Mouse (Mus musculus) adrenal gland, adult 8-10 months (tissue): ENCODE measurements around the gene 3110040N11Rik. TPM values are rescaled to one million over a fixed set of nuclear protein-coding genes. Genes with fewer than 3 reads are reported as not detected.

ENCODE experiments used
- DNase-seq: peaks from one replicate; pipeline ENCODE4 v3.0.0; 2022
- total RNA-seq, 4 experiments: library from RNA; stranded (reverse); gene quantifications; 2 replicates each; pipeline ENCODE4 v1.2.4; 2022

3110040N11Rik gene
- total RNA-seq, 4 experiments from 2014 or later, result 42.5 to 46.9 (median 45.0) TPM

GRCm38 (mm10) chr7:81738720-81739385, 50.4 kb downstream of the 3110040N11Rik start:
- no peak for DNase-seq

- no peak for DNase-seq
Measured at GRCm38 (mm10) chr7:81735300-81736048, 53.8 kb downstream of the 3110040N11Rik start.

DNA sequence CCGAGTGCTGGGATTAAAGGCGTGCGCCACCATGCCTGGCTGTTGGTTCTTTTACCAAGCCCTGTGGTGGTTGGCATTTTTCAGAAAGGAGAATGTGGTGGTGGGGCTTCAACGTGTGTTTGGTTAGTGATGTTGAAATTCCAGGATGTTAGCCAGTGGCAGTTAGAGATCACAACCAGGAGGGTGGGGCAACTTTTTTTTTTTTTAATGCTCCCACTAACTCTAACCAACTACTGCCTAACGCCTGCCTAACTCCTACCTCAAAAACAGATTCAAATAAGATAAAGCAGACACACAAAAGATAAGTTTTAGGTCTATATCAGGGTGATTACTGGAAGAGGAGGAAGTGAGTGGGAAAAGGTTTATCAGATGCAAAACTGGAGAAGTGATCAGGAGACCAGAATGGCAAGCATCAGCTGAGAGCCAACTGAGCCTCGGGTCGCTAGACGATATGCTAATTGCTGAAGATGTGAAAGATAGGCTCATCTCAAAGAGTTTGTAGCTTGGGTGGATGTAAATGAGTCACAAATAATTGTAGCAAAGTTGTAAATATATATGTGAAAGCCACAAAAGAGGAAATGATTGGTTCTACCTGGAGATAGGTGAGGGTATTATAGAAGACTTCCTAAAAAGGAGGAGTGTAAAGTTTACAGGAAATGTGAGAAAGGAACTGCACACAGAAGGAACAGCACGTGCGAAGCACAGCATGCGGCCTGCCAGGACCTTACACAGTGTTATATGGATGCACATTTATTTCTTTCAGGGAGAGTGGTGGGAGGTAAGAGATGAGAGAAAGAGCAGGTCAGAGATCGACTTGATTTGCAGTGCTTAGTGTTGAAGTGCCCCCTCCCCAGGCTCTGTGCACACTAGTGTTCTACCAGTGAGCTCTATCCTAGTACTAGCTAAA, 56.8 kb downstream of the 3110040N11Rik start:
- no peak for DNase-seq

Other genes starting within 250 kb of the 3110040N11Rik start
- 1 to 10 TPM in 3 of 4 experiments, under 1 TPM in 1; 0.66 to 3.4 (median 1.0) TPM for gene Fsd2, start 222.5 kb downstream of the 3110040N11Rik start, total RNA-seq
- 10 to 100 TPM; 20.7 to 32.3 (median 29.1) TPM for gene Whamm, start 218.2 kb downstream of the 3110040N11Rik start, total RNA-seq
- gene Homer2, start 82.0 kb downstream of the 3110040N11Rik start, total RNA-seq, result 10 to 100 TPM in 2 of 4 experiments, 1 to 10 TPM in 2; 2.0 to 15.1 (median 7.6) TPM
- gene Ramac, start 26.6 kb downstream of the 3110040N11Rik start, total RNA-seq, result 10 to 100 TPM; 46.9 to 62.3 (median 54.4) TPM
- gene Btbd1, start 40.0 kb upstream of the 3110040N11Rik start, total RNA-seq, result 100 to 1,000 TPM in 3 of 4 experiments, 10 to 100 TPM in 1; 97.3 to 112 (median 104) TPM
- gene Gm10160, start 66.3 kb upstream of the 3110040N11Rik start, total RNA-seq, result not detected
- 10 to 100 TPM; 12.8 to 21.0 (median 16.2) TPM for gene Tm6sf1, start 69.5 kb upstream of the 3110040N11Rik start, total RNA-seq
- 10 to 100 TPM in 3 of 4 experiments, 1 to 10 TPM in 1; 9.9 to 18.2 (median 13.2) TPM for gene Hdgfl3, start 145.0 kb upstream of the 3110040N11Rik start, total RNA-seq
- under 1 TPM; 0.09 to 0.73 (median 0.50) TPM for gene Bnc1, start 202.8 kb upstream of the 3110040N11Rik start, total RNA-seq